Mouse (Mus musculus) frontal cortex, adult (tissue): ENCODE measurements around the gene Hivep2.

Source experiments
- ATAC-seq: cut with Nextera tagmentation; 2 replicates; pipeline ENCODE4 v1.9.2; 2017; ENCODE audit warnings: mild to moderate bottlenecking, moderate library complexity, mixed read lengths; ENCODE audit not compliant: low TSS enrichment

Gene Hivep2

DNA sequence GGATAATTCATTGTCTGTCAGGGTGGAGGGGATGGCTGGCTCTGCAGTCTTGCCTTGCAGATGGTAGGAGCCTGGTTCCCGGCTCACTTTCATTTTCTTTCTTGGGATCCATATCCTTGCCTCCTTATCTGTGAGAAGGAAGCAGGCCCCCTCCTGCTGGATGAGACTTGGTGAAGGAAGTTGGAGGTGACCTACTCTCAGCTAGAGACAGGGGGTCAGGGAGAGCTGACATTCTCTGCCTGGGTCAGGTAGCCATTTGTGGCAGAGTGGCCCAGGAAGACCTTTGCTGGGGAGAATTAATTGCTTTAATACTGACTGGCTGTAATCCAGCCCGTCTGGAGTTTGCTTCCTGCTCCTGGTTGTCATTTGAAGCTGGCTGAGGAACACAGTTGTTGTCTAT, 81.8 kb downstream of the Hivep2 start:
- no peak for ATAC-seq

DNA sequence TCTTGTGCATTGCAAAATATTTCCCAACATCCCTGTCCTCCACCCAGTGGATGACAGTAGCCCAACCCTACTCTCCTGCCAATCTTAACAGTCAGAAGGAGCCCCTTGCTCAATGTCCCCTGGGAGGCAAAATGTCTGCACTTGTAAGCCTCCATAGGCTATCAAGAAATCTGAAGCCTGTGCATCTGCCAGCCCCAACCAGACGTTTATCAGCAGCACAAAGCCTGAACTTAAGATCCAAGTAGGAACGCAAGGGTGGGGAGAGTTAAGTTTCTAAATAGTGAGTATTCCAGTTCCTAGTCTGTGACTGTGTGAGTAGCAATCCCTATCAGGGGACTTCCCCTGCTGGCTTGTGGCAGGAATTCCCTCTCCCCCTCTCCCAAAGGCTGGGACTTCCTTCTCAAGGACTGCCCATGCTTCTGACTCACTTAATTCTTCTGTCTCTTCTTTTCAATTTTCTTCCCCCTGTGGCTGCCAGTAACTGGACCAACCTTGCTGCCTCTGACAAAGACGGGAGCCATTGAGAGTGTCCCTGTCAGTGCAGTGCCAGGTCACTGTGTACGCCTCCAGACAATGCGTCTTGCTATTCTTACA, 82.5 kb downstream of the Hivep2 start:
- ATAC-seq: peak; percentile 15

DNA sequence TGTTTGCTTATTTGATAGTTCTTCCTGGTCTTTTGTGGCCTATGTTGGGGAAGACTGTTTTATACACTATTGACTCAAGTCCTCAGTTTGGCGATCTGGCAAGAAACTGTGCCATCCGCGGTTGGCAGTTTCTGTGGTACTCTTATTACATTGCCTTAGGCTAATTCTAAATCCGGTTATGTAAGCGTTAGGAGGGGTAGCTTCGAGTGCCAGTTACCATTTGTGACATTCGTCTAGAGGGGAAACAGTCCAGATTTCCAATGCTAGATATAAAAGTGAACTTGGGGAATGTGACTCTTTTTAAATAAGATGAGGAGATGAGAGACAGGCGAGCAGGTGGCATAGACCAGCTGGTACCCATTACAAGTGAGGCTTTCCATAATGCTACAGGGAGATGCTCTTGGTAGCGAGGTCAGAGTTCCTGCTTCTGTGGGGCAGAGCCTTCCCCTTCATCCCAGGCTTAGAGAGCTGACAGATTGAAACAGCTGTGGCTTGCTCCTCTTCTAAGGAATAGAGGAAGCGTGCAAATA, 83.1 kb downstream of the Hivep2 start:
- peak; percentile 24 for ATAC-seq

DNA sequence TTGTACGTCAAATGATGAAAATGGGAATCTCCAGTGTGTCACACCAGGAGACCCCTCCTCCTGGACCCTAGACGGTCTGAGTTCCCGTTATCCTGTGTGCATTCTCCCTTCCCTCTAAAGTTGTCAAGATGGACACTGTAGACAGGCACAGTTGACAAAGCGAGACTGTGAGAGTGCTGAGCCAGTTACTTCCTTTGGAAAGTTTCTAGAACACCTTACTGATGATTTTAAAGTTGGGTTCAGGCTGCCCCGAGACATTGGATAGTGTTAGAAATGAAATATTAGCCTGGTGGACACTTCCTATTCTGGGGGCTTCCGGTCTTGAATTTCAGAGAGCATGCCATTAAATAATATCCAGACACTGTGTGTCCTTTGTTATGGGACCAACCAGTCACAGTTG, 83.8 kb downstream of the Hivep2 start:
- ATAC-seq: no peak

DNA sequence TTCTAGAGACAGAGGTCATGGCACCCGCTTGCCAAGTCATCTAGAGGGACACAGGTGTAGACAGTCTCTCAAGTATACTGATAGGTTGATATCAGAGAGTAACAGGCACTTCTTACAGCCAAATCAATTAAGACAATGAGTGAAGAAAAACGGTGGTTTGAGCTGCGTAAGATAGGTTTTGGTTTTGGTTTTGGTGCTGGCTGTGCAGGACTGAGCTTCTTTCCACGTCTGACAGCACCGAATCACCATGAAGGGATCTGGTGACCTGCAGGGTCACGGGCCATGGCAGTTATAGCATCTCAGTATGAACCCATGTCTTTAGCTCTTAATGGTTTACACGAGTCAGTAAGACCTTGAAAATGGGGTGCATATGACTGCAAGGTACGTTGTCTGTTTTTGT, 84.7 kb downstream of the Hivep2 start:
- ATAC-seq: no peak

DNA sequence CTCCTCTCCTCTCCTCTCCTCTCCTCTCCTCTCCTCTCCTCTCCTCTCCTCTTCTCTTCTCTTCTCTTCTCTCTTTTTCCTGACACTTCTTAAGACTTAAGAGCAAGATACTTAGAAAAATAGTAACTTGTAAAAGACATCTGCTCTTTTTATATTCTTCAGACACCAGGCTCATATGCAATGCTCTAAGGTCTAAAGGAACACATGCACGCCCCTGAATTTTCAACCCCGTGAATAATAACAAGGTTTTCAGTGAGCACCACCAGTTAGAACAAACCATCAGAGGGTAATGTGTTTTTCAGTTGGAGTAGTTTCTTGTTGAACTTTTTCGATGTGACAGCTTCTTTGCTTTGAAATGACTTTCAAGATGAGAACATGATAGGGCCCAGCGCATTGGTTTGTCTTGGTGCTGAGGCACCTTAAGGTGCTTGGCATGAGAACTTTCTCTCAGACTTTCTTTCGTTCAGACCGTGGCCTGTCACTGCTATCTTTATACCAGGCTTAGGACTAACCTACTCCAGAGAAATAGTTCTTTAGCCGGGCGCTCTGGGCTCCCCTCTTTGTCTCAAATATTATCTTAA, 86.3 kb downstream of the Hivep2 start:
- ATAC-seq: no peak

DNA sequence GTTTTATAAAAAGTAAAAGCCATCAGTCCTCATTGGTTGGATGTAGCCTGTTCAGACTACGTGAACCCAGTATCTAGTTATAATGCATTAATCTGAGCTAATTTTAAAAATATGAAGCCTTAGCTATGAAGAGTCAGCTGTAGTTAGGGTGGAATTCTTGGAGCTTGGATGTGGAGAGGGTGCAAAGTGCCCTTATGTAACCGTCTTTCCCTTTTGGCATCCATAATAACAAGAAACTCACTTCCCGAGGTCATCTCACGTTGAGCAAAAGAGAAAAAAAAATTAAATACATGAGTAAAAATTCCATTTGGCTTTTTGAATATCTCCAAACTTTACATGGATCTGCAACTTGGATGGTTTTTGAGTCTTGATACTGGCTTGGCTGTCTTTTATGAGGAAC, 89.0 kb downstream of the Hivep2 start:
- no peak for ATAC-seq

DNA sequence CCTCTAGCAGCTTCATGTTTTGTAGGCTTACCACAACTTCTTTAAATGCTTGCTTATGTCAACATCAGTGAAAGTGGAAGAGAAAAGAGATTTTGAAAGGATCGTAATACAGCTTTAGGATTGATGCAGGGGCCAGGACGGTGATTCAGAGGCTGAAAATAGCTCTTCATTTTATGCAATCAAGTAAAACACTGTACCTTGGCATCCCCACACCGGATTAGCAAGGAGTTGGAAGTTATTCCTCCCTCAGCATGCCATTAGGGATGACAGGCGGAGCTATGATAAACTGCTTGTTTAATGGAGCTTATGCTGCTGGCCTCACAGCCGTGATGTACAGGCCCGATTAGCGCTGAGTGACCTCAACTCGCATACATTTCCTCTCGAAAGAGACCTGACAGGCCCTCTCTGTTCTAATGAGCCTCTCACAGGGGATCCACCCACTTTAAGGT, 89.7 kb downstream of the Hivep2 start:
- peak; percentile 21 for ATAC-seq

DNA sequence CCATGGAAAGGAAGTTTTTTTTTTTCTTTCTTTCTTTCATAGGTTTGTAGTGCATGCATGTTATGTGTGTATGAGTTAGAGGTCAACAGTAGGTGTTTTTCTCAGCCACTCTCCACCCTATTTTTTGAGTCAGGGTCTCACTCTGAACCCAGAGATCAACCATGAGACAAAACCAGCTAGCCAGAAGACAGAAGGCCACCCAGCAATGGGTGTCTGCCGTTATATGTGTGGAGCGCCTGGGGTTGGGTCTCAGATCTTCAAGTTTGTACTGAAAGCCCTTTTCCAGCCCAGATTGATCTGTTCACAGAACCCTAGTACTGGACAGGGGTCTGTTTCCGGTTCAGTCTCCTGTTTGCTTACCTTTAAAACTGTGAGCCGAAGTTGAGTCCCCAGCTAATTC, 90.2 kb downstream of the Hivep2 start:
- ATAC-seq: no peak

DNA sequence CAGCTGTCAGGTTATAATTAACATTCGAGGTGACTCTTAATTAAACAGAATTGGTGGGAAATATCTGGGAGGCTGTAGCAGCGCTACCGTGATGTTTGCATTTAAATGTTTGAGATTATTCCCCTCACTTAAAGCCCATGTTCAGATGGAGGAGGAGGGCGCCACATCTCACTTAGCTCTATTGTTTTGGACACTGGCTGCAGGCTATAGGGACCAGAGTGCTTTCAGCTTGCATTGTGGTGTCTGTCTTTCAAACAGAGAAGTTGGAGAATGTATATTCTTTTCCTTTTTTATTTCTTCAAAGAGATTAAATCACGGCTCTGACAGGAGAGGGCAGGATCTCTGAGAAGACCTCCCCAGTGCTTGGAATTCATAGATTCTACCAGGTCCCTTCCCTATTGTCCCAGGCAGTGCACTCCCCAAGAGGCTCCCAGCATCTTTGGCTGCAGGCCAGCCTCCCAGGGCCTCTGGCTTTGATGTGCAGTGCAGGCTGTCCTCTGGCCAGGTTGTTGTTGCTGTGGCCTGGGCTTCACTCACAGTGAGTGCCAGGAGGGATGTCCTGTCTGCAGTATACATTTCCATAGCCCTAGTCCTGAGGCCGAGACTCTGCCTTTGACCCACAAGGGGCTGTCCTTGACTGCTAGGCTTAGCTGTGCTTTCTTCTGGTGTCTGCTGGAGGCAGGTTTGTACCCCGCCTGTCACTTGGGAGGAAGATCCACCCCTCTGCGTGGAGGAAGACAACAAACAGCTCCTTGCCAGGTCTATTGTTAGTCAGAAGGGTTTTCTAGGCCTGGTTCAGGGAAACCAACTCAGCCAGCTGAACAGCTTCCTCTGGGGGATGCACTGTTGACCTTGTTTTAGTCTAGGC, 90.9 kb downstream of the Hivep2 start:
- 0 out of 2 replicates have a peak, but pooled peaks have one; percentile 5 for ATAC-seq

DNA sequence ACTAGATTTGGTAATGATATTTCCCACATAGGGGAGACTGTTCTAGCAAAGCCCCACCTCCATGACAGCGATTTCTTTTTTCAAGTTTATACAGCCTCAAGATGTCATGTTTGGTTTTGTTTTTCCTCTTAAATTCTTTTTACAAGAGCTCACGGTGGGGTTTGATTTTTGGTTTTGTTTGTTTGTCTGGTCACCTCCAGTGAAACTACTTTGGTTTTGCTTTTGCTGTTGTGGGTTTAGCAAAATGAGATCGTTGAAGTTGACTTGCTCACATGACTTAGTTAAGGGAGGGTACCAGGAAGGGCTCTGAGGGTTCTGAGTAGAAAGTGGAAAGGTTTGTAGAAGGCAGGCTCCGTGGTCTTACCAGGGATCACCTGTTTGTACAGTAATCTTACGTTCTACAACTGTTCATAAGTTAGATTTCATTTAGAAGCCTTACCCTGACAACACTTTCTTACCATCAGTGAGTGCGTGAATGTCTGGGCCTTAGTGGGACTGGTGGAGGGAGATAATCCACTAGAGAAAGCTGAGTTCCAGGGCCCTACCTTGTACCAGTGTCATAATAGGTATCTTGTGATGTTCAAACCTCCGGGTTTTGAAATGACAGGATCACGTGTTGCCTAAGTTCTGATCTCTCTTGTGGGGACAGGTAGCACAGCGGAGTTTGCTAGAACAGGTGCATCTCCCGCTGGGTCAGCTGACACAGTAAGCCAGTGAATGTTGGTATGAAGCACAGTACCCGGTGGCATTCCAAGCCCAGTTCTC, 92.1 kb downstream of the Hivep2 start:
- no peak for ATAC-seq

DNA sequence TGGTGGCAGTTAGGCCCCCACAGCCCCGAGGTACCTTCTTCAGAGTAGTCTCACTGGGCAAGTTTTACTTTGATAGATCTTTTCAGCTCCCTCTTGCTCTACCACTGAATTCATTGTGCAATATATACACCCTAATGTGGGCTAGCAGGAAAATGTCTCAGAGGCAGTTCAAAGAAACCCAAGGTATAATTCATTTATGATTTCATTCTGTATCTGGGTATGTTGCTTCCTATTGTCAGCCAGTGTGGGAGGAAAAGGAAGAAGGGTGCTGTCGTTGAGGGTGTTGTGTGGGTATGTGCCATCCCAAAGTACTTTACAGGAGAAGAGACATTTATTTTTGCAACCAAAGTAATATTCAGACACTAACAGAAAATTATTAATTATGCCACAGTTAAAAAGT, 92.9 kb downstream of the Hivep2 start:
- ATAC-seq: peak; percentile 27; the same call in 1 of the 2 replicates

DNA sequence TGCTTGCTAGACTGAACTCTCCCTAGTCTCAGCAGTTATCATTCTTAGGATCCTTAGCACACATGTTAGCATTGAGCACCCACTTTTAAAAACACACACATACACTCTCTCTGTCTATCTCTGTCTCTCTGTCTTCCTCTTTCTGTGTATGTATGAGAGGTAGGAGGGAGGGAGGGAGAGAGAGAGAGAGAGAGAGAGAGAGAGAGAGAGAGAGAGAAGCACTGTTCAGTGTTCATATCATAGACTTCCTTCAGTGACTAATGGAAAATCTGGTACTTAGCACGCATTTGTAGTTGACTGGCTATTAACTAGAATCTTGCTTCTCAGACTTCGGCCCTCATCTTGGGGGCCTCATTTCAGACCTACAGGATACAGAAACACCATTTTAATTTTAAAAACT, 93.7 kb downstream of the Hivep2 start:
- ATAC-seq: no peak

DNA sequence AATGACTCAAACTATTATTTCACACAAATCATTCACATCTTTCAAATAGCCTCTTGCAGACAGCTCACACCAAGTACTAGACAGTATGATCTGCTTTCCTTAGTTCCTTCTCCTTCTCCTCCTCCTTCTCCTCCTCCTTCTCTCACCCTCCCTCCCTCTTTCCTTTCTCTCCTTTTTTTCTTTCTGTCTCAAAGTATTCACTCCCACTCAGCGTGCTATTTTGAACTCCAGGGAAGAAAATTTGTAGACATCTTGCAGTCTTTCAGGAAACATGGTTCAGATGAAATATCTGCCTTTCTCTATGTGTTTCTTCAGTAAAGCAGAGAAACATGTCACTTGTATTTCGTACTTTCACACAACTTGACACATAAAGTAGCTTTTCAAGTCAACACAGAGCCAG, 94.4 kb downstream of the Hivep2 start:
- ATAC-seq: peak; percentile 35

DNA sequence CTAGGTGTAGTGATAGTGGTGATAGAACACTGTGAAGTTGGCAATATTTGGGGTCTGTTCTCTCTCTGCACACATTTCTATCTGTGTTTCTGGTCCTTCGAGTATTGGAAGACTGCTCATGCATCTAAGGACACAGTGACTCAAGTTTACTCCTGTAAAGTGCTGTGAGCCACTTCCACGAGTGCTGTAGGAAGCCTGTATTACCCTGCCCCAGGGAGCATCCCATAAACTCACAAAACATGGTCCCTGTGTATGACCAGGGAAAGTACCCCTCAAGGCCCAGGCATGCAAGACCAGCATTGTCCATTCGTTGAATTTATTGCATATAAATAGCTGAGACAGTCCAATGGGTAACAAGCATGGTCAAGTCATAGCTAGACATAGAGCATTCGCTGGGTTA, 97.4 kb downstream of the Hivep2 start:
- no peak for ATAC-seq

DNA sequence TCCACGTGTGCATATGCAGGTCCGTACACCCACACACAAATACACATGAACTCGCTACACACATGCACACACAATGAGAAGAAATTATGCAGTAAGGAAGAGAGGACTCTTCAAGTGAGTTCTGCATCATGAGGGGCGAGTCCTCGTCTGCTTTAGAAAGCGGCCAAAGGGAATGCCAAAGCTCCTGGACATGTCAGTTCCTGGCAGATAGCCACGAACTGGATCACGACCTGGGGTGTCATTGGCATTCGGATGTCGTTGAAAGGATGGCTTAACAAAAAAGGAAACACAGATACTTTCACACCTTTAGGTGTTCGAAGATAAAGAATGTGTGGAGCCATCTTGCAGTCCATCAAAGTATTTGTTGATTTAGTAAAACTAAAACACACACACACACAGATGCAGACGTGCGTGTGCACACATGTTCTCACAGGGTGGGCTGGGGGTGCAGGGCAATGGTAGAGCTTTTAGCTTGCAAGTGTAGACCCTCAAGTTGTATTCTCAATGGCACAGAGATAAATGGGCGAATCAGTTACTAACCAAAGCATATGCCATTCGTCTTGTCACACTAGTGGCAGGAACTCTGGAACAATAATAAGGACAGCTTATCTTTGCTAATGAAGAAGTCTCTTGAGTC, 99.0 kb downstream of the Hivep2 start:
- no peak for ATAC-seq

DNA sequence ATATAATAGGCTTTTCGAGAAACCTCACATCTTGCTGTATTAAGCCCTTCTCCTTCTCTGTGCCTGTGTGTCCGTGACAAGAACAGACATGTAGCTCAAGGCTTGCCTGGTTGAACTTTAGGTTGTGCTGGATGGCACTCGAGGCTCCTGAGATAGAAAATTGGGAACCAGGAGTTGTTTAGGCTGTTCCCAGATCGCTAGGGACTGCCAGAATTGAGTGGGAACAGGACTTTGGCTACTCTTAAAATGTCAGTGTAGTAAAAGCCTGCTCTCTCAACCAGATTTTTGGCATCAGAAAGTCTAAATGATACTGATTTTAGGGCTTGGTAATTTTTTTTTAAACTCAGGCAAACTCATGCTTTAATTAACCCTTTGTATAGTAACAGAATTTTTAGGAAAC, 101.9 kb downstream of the Hivep2 start:
- ATAC-seq: peak; percentile 12; the same call in 1 of the 2 replicates

DNA sequence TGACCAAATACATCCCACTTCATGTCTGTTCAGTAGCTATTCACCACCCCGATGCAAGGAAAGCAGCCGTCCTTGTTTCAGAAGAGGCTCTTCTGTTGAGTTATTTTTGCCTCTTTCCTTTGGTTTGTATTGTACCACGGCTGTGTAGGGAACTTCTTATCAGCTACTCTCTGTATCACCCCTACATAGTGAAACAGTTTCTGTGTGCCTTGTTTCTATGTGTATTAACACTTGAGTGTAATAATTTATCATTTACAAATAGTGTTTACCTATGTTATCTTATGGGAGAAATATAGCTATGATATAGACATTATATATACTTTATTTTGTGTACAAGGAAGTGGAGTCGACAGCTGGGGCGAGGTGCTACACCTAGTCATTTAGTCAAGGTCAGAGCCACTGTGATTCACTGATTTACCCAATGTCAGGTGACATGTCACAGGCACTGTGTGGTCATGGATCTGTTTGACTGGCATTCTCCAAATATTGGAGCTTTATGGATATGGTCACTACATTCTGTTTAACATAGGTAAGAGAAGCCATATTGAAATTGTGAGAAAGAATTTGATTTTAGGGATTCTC, 104.7 kb downstream of the Hivep2 start:
- ATAC-seq: 0 out of 2 replicates have a peak, but pooled peaks have one; percentile 13

DNA sequence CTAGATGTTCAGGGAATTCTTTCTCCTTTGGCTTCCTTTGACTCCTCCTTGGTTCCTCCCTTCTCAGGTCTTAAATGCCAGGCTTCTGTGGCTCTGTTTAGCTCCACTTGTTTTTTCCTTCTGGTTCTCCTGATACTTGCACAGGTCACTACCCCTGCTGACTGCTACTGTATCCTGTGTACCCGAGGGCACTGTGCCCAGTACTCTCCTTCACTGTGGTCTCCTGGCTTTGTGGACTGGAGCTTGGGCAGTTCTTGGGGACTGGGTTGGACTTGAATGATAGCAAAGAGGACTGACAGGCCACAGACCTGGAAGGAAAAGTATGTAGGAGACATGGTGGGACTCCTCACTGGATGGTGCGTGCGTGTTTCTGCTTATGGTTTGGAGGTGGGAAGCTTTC, 106.6 kb downstream of the Hivep2 start:
- 0 out of 2 replicates have a peak, but pooled peaks have one; percentile 5 for ATAC-seq

DNA sequence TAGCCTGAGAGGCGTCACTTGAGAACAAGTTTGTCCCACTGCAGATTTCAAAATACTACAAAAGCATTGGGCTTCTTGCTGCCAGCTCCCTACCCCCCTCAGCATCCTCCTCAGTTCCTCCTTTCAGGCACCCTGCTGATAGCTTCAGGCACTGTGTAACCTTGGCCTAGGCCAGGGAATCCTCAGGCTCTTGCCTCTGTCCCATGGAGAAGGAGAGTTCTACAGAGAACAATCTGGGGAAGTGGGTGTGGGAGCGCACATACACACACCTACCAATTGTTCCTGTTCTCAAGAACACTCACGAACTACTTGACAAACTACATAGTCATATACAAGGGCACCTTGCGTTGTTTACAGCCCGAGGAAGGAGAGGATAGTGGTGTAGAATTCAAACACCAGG, 109.9 kb downstream of the Hivep2 start:
- ATAC-seq: no peak

DNA sequence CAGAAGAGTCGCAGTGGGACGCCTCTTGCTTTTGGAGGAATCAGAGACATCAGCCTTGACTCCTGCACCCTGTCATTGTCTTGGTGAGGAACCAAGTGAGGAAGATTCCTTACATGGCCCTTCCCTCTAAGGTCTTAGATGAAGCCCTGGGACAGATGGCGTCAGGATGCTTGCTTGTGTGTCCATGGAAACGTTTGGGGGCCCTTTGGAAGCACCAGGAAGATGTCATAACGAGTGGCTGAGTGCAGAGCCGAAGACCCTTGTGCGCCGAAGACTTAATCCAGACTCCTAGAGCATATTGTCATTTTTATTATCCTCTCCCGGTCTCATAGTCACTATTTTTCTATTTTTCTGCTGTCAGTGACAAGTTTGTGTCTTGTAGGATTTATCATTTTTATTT, 111.0 kb downstream of the Hivep2 start:
- no peak for ATAC-seq
